Mouse (Mus musculus) testis, postnatal 14 days (tissue): ENCODE data around the gene Rab17.
A peak's percentile ranks its signal among the peaks of the same experiment; 100 is the strongest.

ENCODE experiments used
- DNase-seq: peaks from one replicate; pipeline ENCODE4 v3.0.0; 2021; ENCODE audit warnings: low spot score

The Rab17 gene

DNA sequence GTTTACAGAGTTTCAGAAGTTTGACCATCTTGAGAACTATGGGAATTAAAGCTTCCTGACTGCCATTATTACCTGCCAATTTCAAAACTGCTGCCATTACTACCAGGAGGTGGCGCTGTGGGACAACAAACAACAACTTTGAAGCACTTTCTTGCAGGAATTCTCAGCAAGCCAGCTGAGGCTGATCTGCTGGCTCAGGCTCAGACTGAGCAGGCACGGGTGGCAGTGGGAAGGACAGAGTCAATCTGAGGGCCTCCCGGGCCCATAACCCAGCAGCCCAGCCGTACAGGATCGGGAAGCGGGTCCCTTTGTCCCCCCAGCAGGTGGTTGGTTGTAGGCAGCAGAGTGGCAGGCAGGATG lies 40.9 kb downstream of the Rab17 start:
- peak; percentile 72 for DNase-seq

DNA sequence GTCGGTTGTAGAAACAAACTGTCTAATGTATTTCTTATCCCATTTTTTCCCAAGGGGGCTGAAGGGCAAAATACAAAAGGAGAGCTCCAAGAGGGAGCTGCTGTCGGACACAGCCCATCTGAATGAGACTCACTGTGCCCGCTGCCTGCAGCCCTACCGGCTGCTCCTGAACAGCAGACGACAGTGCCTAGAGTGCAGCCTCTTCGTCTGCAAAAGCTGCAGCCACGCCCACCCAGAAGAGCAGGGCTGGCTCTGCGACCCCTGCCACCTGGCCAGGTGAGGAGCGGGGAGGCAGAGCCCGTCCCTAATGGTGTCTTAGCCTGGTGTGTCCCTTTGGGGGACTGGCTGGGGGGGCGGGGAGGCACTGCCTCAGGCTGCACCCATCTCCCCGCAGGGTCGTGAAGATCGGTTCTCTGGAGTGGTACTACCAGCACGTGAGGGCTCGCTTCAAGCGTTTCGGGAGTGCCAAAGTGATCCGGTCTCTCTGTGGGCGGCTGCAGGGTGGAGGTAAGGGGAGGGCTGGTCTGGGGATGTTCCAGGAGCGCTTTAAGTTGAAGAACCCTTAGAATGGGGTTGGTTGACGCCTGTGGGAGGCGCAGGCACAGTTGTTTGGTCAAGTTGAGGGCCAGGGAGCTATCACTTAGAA lies 41.4 kb downstream of the Rab17 start:
- DNase-seq: no peak

DNA sequence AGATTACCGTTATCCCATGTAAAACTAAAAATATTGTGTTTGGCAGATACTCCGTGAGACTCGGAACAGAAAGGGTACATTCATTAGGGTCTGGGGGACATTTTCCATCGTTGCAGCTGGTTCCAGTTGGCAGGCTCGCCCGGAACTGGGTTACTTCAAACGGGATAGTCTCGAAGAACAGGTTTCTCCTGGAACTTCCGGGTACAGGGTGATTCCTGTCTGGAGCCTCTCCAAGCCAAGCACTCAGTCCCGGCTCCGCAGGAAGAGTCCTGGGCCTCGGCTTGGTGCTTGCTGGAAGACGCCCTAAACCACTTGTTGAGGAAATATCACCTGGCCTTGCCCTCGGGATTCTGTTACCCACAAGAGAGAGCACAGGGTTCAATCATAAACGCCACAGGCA lies 42.2 kb downstream of the Rab17 start:
- peak; percentile 40 for DNase-seq

- DNase-seq: no peak
Observed at GRCm38 (mm10) chr1:90926030-90926429, 43.4 kb downstream of the Rab17 start.

DNA sequence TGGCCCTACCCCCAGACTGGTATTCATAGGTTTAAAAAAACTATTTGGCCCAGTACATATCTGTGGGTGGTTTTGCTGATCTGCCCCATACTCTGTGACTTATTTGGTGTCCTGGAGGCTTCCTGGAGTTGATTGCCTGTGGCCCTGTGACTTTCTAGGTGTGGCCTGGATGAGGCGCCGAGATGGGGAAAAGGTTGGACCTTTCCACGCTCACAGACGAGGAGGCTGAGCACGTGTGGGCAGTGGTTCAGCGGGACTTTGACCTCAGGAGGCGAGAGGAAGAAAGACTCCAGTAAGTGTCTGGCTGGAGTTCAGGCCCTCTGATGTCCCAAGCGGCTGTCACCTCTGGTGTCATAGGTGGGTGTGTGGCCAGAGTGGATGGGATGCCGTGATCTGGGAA lies 47.8 kb downstream of the Rab17 start:
- DNase-seq: no peak

GRCm38 (mm10) chr1:90917509-90917908 lies 52.0 kb downstream of the Rab17 start:
- DNase-seq: peak; percentile 39

- DNase-seq: peak; percentile 28
Observed at GRCm38 (mm10) chr1:90914948-90915569, 54.4 kb downstream of the Rab17 start, which contains the start of gene Mlph. TSS of gene Mlph (plus strand) at chr1:90915085.

DNA sequence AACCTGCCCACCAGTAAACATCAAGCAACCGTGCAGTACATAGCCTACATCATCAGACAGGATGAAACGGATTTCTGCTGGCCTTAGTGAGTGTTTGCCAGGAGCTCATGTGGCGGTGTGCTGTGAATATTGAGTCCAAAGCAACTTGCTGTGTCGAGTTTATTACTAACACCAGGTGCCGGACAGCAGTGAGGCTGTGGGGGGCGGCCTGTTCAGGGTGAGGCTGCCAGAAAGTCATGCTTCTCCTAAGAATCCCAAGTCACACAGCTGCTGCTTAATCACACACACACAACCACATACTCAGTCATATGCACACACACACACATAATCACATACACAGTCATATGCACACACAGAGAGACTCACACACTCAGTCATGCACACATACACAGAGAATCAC lies 56.2 kb downstream of the Rab17 start:
- no peak for DNase-seq

GRCm38 (mm10) chr1:90909631-90910152 lies 59.8 kb downstream of the Rab17 start:
- DNase-seq: no peak

GRCm38 (mm10) chr1:90909161-90909560 lies 60.3 kb downstream of the Rab17 start:
- no peak for DNase-seq
